Mouse (Mus musculus): ENCODE data around the gene Creb3l4. TPM values are rescaled to one million over a fixed set of nuclear protein-coding genes. Genes with fewer than 3 reads are reported as not detected.

Gene Creb3l4
- polyA plus RNA-seq, 1 experiment from 2014 or later, result 8.9 TPM

GRCm38 (mm10) chr3:90222455-90222854 lies 20.9 kb downstream of the Creb3l4 start:
- Histone ChIP-seq H3K4me2 (peak overlapping the region; percentile 77; the same call in 1 of the 2 replicates), H3K27me3 (no peaks in the 10 kb centered on the region)
- WGBS, result 91% methylated on average over 4 of the region's 4 CpGs

GRCm38 (mm10) chr3:90221123-90221522 lies 22.2 kb downstream of the Creb3l4 start:
- peak overlapping the region; percentile 51 for H3K4me3 ChIP-seq
- no peak for ATAC-seq (ENCODE audit: insufficient number of reproducible peaks, insufficient read depth, low FRiP score, low TSS enrichment, low read depth)
- peaks cover 31% of the 10 kb centered on the region for H3K36me3 ChIP-seq
- H3K27me3 ChIP-seq, result no peaks in the 10 kb centered on the region
- peak overlapping the region; percentile 69 for H3K9ac ChIP-seq
- WGBS, result 20% methylated on average over 5 of the region's 5 CpGs
- H3K9me3 ChIP-seq, result no peaks in the 10 kb centered on the region
- H3K4me1 ChIP-seq, result peaks cover 11% of the 10 kb centered on the region
- 0 out of 2 replicates have a peak overlapping the region, but pooled peaks have one; percentile 80 for H3K27ac ChIP-seq
- H3K4me2 ChIP-seq, result peak overlapping the region; percentile 77

More at GRCm38 (mm10) chr3:90222455-90222854, 20.9 kb downstream of the Creb3l4 start:
- Histone ChIP-seq H3K36me3 (peaks cover 32% of the 10 kb centered on the region), H3K9me3 (no peaks in the 10 kb centered on the region), H3K9ac (no peak overlapping the region), H3K4me3 (no peak overlapping the region), H3K4me1 (peaks cover 11% of the 10 kb centered on the region), H3K27ac (no peak overlapping the region)
- ATAC-seq (ENCODE audit: insufficient number of reproducible peaks, insufficient read depth, low FRiP score, low TSS enrichment, low read depth), result no peak

GRCm38 (mm10) chr3:90220531-90220951 lies 22.8 kb downstream of the Creb3l4 start:
- H3K27ac ChIP-seq, result peak overlapping the region; percentile 80
- peak overlapping the region; percentile 51 for H3K4me3 ChIP-seq

GRCm38 (mm10) chr3:90220088-90220487 lies 23.2 kb downstream of the Creb3l4 start:
- Histone ChIP-seq H3K4me1 (peaks cover 11% of the 10 kb centered on the region), H3K4me3 (peak overlapping the region; percentile 51), H3K4me2 (peak overlapping the region; percentile 77), H3K9me3 (no peaks in the 10 kb centered on the region), H3K9ac (peak overlapping the region; percentile 69), H3K36me3 (peaks cover 20% of the 10 kb centered on the region), H3K27ac (peak overlapping the region; percentile 80), H3K27me3 (no peaks in the 10 kb centered on the region)
- WGBS, result 10% methylated on average over 6 of the region's 6 CpGs
- no peak for ATAC-seq (ENCODE audit: insufficient number of reproducible peaks, insufficient read depth, low FRiP score, low TSS enrichment, low read depth)

More at GRCm38 (mm10) chr3:90220531-90220951, 22.8 kb downstream of the Creb3l4 start:
- Histone ChIP-seq H3K27me3 (no peaks in the 10 kb centered on the region), H3K9ac (peak overlapping the region; percentile 69), H3K4me2 (peak overlapping the region; percentile 77), H3K4me1 (peaks cover 11% of the 10 kb centered on the region), H3K9me3 (no peaks in the 10 kb centered on the region), H3K36me3 (peaks cover 25% of the 10 kb centered on the region)
- peak; percentile 75 for ATAC-seq (ENCODE audit: insufficient number of reproducible peaks, insufficient read depth, low FRiP score, low TSS enrichment, low read depth)
- under 1% methylated on average over 20 of the region's 20 CpGs for whole genome bisulfite sequencing

GRCm38 (mm10) chr3:90215825-90216380 lies 27.4 kb downstream of the Creb3l4 start:
- WGBS, result 36% methylated on average over 1 of the region's 1 CpGs
- Histone ChIP-seq H3K4me3 (no peak overlapping the region), H3K27ac (no peak overlapping the region), H3K9me3 (no peaks in the 10 kb centered on the region), H3K9ac (no peak overlapping the region), H3K27me3 (no peaks in the 10 kb centered on the region), H3K4me1 (peaks cover 22% of the 10 kb centered on the region), H3K36me3 (peaks cover 17% of the 10 kb centered on the region), H3K4me2 (no peak overlapping the region)
- ATAC-seq (ENCODE audit: insufficient number of reproducible peaks, insufficient read depth, low FRiP score, low TSS enrichment, low read depth), result no peak

GRCm38 (mm10) chr3:90213956-90214684 lies 29.2 kb downstream of the Creb3l4 start:
- no peaks in the 10 kb centered on the region for H3K9me3 ChIP-seq
- H3K4me3 ChIP-seq, result peak overlapping the region; percentile 85
- peaks cover 34% of the 10 kb centered on the region for H3K36me3 ChIP-seq
- ATAC-seq (ENCODE audit: insufficient number of reproducible peaks, insufficient read depth, low FRiP score, low TSS enrichment, low read depth), result no peak
- H3K4me1 ChIP-seq, result peaks cover 29% of the 10 kb centered on the region
- H3K27ac ChIP-seq, result peak overlapping the region; percentile 62; the same call in 1 of the 2 replicates
- no peaks in the 10 kb centered on the region for H3K27me3 ChIP-seq
- H3K4me2 ChIP-seq, result peak overlapping the region; percentile 93
- peak overlapping the region; percentile 94 for H3K9ac ChIP-seq
- WGBS, result 10% methylated on average over 12 of the region's 12 CpGs

GRCm38 (mm10) chr3:90213377-90213866 lies 29.9 kb downstream of the Creb3l4 start, which contains the start of the genes Rps27 and Rab13:
Rps27 (minus strand) TSS chr3:90213651.
Rab13 (plus strand) TSS chr3:90213695.
- Histone ChIP-seq H3K36me3 (peaks cover 41% of the 10 kb centered on the region), H3K9ac (peak within 1 kb of the TSS; percentile 94), H3K9me3 (no peaks in the 10 kb centered on the region), H3K4me3 (peak within 1 kb of the TSS; percentile 85), H3K27me3 (no peaks in the 10 kb centered on the region), H3K4me1 (peaks cover 29% of the 10 kb centered on the region), H3K4me2 (peak within 1 kb of the TSS; percentile 93), H3K27ac (peak within 1 kb of the TSS; percentile 90)
- ATAC-seq (ENCODE audit: insufficient number of reproducible peaks, insufficient read depth, low FRiP score, low TSS enrichment, low read depth), result peak; percentile 81
- under 1% methylated on average over 42 of the region's 42 CpGs for WGBS

GRCm38 (mm10) chr3:90212723-90213122 lies 30.6 kb downstream of the Creb3l4 start:
- Histone ChIP-seq H3K27me3 (no peaks in the 10 kb centered on the region), H3K4me3 (peak overlapping the region; percentile 85), H3K9me3 (no peaks in the 10 kb centered on the region), H3K4me2 (peak overlapping the region; percentile 93), H3K36me3 (peaks cover 48% of the 10 kb centered on the region), H3K9ac (peak overlapping the region; percentile 94), H3K4me1 (peaks cover 29% of the 10 kb centered on the region), H3K27ac (peak overlapping the region; percentile 90; the same call in 1 of the 2 replicates)
- 12% methylated on average over 5 of the region's 5 CpGs for WGBS
- ATAC-seq (ENCODE audit: insufficient number of reproducible peaks, insufficient read depth, low FRiP score, low TSS enrichment, low read depth), result no peak

GRCm38 (mm10) chr3:90211475-90212398 lies 31.6 kb downstream of the Creb3l4 start:
- ATAC-seq (ENCODE audit: insufficient number of reproducible peaks, insufficient read depth, low FRiP score, low TSS enrichment, low read depth), result no peak
- peaks cover 29% of the 10 kb centered on the region for H3K4me1 ChIP-seq
- WGBS, result 69% methylated on average over 13 of the region's 13 CpGs
- no peaks in the 10 kb centered on the region for H3K9me3 ChIP-seq
- peak overlapping the region; percentile 93 for H3K4me2 ChIP-seq
- H3K9ac ChIP-seq, result peak overlapping the region; percentile 94
- no peak overlapping the region; the same call in 1 of the 2 replicates for H3K27ac ChIP-seq
- H3K27me3 ChIP-seq, result no peaks in the 10 kb centered on the region
- H3K4me3 ChIP-seq, result peak overlapping the region; percentile 85
- H3K36me3 ChIP-seq, result peaks cover 51% of the 10 kb centered on the region

- H3K9me3 ChIP-seq, result no peaks in the 10 kb centered on the region
- no peak overlapping the region for H3K4me2 ChIP-seq
- H3K27ac ChIP-seq, result no peak overlapping the region
- peaks cover 51% of the 10 kb centered on the region for H3K36me3 ChIP-seq
- H3K4me3 ChIP-seq, result no peak overlapping the region
- H3K4me1 ChIP-seq, result peaks cover 29% of the 10 kb centered on the region
- 0 out of 2 replicates have a peak overlapping the region, but pooled peaks have one; percentile 8 for H3K9ac ChIP-seq
- ATAC-seq (ENCODE audit: insufficient number of reproducible peaks, insufficient read depth, low FRiP score, low TSS enrichment, low read depth), result no peak
- 92% methylated on average over 5 of the region's 5 CpGs for WGBS
- no peaks in the 10 kb centered on the region for H3K27me3 ChIP-seq
Measured at GRCm38 (mm10) chr3:90209908-90210566, 33.3 kb downstream of the Creb3l4 start.

All from embryonic facial prominence, embryonic 13.5 days (tissue).